Mouse (Mus musculus) midbrain, embryonic 16.5 days (tissue): ENCODE measurements at regions not wholly inside any gene's neighbourhood (a gene's known extent, or its start where the extent isn't known, plus 50 kb on each side); places are given as distances from the start of the nearest gene placed in this dataset.

ENCODE experiments used
- ATAC-seq: fragments of 200-750 bp; cut with Nextera tagmentation; 2 replicates; pipeline ENCODE4 v1.8.0; 2017; ENCODE audit warnings: moderate TSS enrichment
- H3K27ac ChIP-seq: fragments of 300-500 bp; sonication (generic); 2 replicates; pipeline ENCODE4 v1.5.1; 2014; ENCODE audit warnings: mild to moderate bottlenecking, low read length, mixed read lengths
- H3K27me3 ChIP-seq: fragments of 300-500 bp; sonication (generic); 2 replicates; pipeline ENCODE4 v1.6.1; 2014; ENCODE audit warnings: low read depth, low read length, mixed read lengths; ENCODE audit not compliant: control insufficient read depth, insufficient read depth
- H3K36me3 ChIP-seq: fragments of 300-500 bp; sonication (generic); 2 replicates; pipeline ENCODE4 v1.6.1; 2014; ENCODE audit warnings: mild to moderate bottlenecking, low read length, moderate library complexity, mixed read lengths; ENCODE audit not compliant: control insufficient read depth, insufficient read depth
- H3K4me1 ChIP-seq: fragments of 300-500 bp; sonication (generic); 2 replicates; pipeline ENCODE4 v1.6.1; 2014; ENCODE audit warnings: mild to moderate bottlenecking, low read length, mixed read lengths; ENCODE audit not compliant: control insufficient read depth, insufficient read depth
- H3K4me2 ChIP-seq: fragments of 300-500 bp; sonication (generic); 2 replicates; pipeline ENCODE4 v1.6.1; 2014; ENCODE audit warnings: mild to moderate bottlenecking, low read length, mixed read lengths
- H3K4me3 ChIP-seq: fragments of 300-500 bp; sonication (generic); 2 replicates; pipeline ENCODE4 v1.5.1; 2014; ENCODE audit warnings: low read depth, mild to moderate bottlenecking, low read length, moderate library complexity, mixed read lengths
- H3K9ac ChIP-seq: fragments of 300-500 bp; sonication (generic); 2 replicates; pipeline ENCODE4 v1.6.1; 2014; ENCODE audit warnings: low read depth, low read length, mixed read lengths
- H3K9me3 ChIP-seq: fragments of 300-500 bp; sonication (generic); replicated peaks from 2 replicates; pipeline ENCODE4 v1.6.1; 2014; ENCODE audit warnings: mild to moderate bottlenecking, low read length, mixed read lengths; ENCODE audit not compliant: control insufficient read depth, poor library complexity, severe bottlenecking
- WGBS: fragments of 180-500 bp; shearing (Covaris S2); extraction: QIAGEN DNeasy Blood & Tissue Kit; methylation state at CpG from one replicate; pipeline ENCODE4 v1.1.7; 2014; 5-methylcytosine and 5-hydroxymethylcytosine counted together

GRCm38 (mm10) chr14:80232976-80233375, 249.1 kb downstream of the Olfm4 start:
- Histone ChIP-seq H3K4me2 (no peak overlapping the region), H3K27ac (no peak overlapping the region), H3K27me3 (no peaks in the 10 kb centered on the region), H3K4me1 (no peaks in the 10 kb centered on the region), H3K9me3 (no peaks in the 10 kb centered on the region), H3K4me3 (no peak overlapping the region), H3K9ac (no peak overlapping the region), H3K36me3 (no peaks in the 10 kb centered on the region)
- 60% methylated on average over 3 of the region's 3 CpGs for WGBS
- ATAC-seq: no peak

- no peak for ATAC-seq
- H3K4me2 ChIP-seq: no peak overlapping the region
These were observed 253.3 kb downstream of the Olfm4 start for GRCm38 (mm10) chr14:80237136-80237535.

GRCm38 (mm10) chr14:80237552-80237951, 253.7 kb downstream of the Olfm4 start:
- Histone ChIP-seq H3K4me3 (no peak overlapping the region), H3K27ac (no peak overlapping the region), H3K9ac (no peak overlapping the region), H3K36me3 (no peaks in the 10 kb centered on the region), H3K9me3 (no peaks in the 10 kb centered on the region), H3K4me2 (no peak overlapping the region), H3K27me3 (no peaks in the 10 kb centered on the region), H3K4me1 (no peaks in the 10 kb centered on the region)
- ATAC-seq: no peak
- WGBS: 90% methylated on average over 2 of the region's 2 CpGs

More at GRCm38 (mm10) chr14:80237136-80237535, 253.3 kb downstream of the Olfm4 start:
- H3K4me3 ChIP-seq: no peak overlapping the region
- H3K9ac ChIP-seq: no peak overlapping the region
- no peak overlapping the region for H3K27ac ChIP-seq
- H3K9me3 ChIP-seq: no peaks in the 10 kb centered on the region
- no peaks in the 10 kb centered on the region for H3K4me1 ChIP-seq
- no peaks in the 10 kb centered on the region for H3K27me3 ChIP-seq
- no peaks in the 10 kb centered on the region for H3K36me3 ChIP-seq

GRCm38 (mm10) chr14:80244640-80245302, 260.9 kb downstream of the Olfm4 start:
- Histone ChIP-seq H3K9ac (no peak overlapping the region), H3K36me3 (no peaks in the 10 kb centered on the region), H3K4me2 (no peak overlapping the region), H3K27me3 (no peaks in the 10 kb centered on the region), H3K9me3 (no peaks in the 10 kb centered on the region), H3K27ac (no peak overlapping the region), H3K4me1 (no peaks in the 10 kb centered on the region), H3K4me3 (no peak overlapping the region)
- 90% methylated on average over 4 of the region's 4 CpGs for WGBS
- no peak for ATAC-seq

GRCm38 (mm10) chr14:80247575-80247974, 263.7 kb downstream of the Olfm4 start:
- Histone ChIP-seq H3K4me1 (no peaks in the 10 kb centered on the region), H3K27me3 (no peaks in the 10 kb centered on the region), H3K27ac (no peak overlapping the region), H3K9me3 (no peaks in the 10 kb centered on the region), H3K4me2 (no peak overlapping the region), H3K36me3 (no peaks in the 10 kb centered on the region), H3K4me3 (no peak overlapping the region), H3K9ac (no peak overlapping the region)
- WGBS: 83% methylated on average over 2 of the region's 2 CpGs
- peak; percentile 58; the same call in 1 of the 2 replicates for ATAC-seq

- Histone ChIP-seq H3K36me3 (no peaks in the 10 kb centered on the region), H3K4me1 (no peaks in the 10 kb centered on the region), H3K9me3 (no peaks in the 10 kb centered on the region), H3K4me2 (no peak overlapping the region), H3K27ac (no peak overlapping the region), H3K4me3 (no peak overlapping the region), H3K27me3 (no peaks in the 10 kb centered on the region), H3K9ac (no peak overlapping the region)
- no peak for ATAC-seq
- 89% methylated on average over 1 of the region's 1 CpGs for WGBS
These were observed 266.0 kb downstream of the Olfm4 start for GRCm38 (mm10) chr14:80249882-80250281.

- H3K27ac ChIP-seq: no peak overlapping the region
- 58% methylated on average over 3 of the region's 3 CpGs for WGBS
- no peak for ATAC-seq
- H3K4me2 ChIP-seq: no peak overlapping the region
- no peaks in the 10 kb centered on the region; the same call in 1 of the 2 replicates for H3K9me3 ChIP-seq
- H3K27me3 ChIP-seq: no peaks in the 10 kb centered on the region
- H3K4me1 ChIP-seq: no peaks in the 10 kb centered on the region
- no peaks in the 10 kb centered on the region for H3K36me3 ChIP-seq
- H3K9ac ChIP-seq: no peak overlapping the region
- no peak overlapping the region for H3K4me3 ChIP-seq
These were observed 273.2 kb downstream of the Olfm4 start for GRCm38 (mm10) chr14:80257086-80257485.

GRCm38 (mm10) chr14:80263173-80263572, 279.3 kb downstream of the Olfm4 start:
- Histone ChIP-seq H3K4me1 (peaks cover 3% of the 10 kb centered on the region; the same call in 1 of the 2 replicates), H3K9me3 (no peaks in the 10 kb centered on the region; the same call in 1 of the 2 replicates), H3K27me3 (no peaks in the 10 kb centered on the region), H3K9ac (no peak overlapping the region), H3K27ac (no peak overlapping the region), H3K4me3 (no peak overlapping the region), H3K36me3 (no peaks in the 10 kb centered on the region), H3K4me2 (no peak overlapping the region)
- WGBS: 59% methylated on average over 8 of the region's 8 CpGs
- no peak for ATAC-seq

GRCm38 (mm10) chr14:80265081-80265480, 281.2 kb downstream of the Olfm4 start:
- H3K9me3 ChIP-seq: no peaks in the 10 kb centered on the region
- WGBS: 68% methylated on average over 7 of the region's 7 CpGs
- no peak overlapping the region for H3K4me3 ChIP-seq
- no peak overlapping the region for H3K4me2 ChIP-seq
- no peaks in the 10 kb centered on the region for H3K27me3 ChIP-seq
- 0 out of 2 replicates have a peak, but pooled peaks have one; percentile 12 for ATAC-seq
- peaks cover 9% of the 10 kb centered on the region; the same call in 1 of the 2 replicates for H3K4me1 ChIP-seq
- H3K36me3 ChIP-seq: no peaks in the 10 kb centered on the region
- no peak overlapping the region for H3K9ac ChIP-seq
- no peak overlapping the region for H3K27ac ChIP-seq
